Mouse (Mus musculus) frontal cortex, postnatal 36 days (tissue): ENCODE results near the gene C1qa.

Source experiments
- DNase-seq, 2 experiments: peaks; one replicate each; pipeline ENCODE4 v3.0.0; 2022; ENCODE audit warnings: low spot score in 2 of 2

C1qa gene

GRCm38 (mm10) chr4:136904767-136905539 lies 6.3 kb upstream of the C1qa start:
- DNase-seq = no peak

DNA sequence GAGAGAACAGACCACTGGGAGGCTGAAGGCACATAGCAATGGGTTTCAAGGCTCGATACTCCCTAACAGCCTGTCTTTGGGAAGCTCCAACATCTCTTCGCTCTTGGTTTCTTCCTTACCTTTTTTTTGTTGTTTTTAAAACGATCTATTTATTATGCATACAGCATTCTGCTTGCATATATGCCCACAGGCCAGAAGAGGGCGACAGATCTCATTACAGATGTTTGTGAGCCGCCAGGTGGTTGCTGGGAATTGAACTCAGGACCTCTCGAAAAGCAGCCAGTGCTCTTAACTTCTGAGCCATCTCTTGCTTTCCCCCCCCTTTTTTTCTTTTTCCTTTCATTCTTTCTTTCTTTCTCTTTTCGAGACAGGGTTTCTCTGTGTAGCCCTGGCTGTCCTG lies 551 bp upstream of the C1qa start:
- no peak for DNase-seq

DNA sequence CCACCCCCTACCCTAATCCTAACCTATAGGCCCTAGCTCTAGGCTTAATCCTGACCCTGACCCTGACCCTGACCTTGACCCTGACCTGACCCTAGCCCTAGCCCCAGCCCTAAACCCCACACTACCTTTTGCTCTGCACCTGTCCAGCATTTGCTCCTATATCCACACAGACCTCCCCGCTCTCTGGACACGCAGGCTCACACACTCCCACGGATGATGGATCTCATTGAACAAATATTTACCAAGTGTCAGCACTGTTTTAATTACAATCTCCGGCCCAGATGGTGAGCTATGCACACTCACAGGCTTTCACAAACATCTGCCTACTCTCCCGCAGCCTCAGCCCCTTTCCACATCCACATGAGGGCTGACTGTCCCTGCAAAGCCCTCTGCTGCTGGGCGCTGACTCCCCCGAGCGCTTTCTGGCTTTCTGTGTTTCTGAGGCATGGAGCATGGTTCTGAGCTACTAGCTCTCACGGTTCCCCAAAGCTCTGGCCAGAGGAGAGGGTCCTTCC lies 462 bp downstream of the C1qa start:
- no peak for DNase-seq

- DNase-seq = no peak
These were observed 2.1 kb downstream of the C1qa start for GRCm38 (mm10) chr4:136896461-136896860.

DNA sequence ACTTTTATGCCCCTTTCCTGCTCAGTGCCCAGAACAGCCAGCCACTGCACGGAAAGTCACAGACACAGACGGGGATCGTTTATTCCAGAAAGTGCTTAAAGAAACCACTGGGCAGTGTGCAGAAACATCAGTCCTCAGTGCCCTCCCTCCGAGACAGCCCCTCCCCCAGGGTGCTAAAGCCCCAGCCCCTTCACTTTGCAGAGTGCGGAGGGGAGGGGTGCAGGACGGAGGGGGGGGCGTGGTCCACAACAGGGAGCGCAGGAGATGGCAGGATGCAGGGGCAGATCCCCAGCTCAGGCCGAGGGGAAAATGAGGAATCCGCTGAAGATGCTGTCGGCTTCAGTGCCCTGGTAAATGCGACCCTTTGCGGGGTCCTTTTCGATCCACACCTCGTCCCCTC lies 2.7 kb downstream of the C1qa start:
- no peak for DNase-seq

DNA sequence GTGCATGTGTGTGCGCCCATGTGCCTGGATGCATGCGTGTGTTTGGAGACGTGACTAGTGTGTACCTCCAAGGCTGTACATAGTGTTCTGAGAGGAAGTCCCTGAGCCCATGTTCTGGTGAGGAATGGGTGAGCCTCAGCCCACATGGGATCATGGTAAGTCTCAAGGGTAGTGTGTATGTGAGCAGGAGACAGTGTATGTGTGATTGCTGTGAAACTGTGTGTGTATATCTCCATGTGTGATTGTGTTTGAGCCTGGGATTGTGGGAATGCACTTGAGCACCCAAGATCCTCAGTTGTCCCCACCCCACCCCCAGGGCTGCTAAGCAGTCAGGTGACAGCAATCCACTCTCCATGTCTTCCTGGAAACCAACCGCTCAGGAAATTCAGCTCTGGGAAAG lies 3.8 kb downstream of the C1qa start:
- DNase-seq = no peak

- peak; percentile 56 to 58 for DNase-seq
These were observed 4.7 kb downstream of the C1qa start for GRCm38 (mm10) chr4:136893691-136894543.

DNA sequence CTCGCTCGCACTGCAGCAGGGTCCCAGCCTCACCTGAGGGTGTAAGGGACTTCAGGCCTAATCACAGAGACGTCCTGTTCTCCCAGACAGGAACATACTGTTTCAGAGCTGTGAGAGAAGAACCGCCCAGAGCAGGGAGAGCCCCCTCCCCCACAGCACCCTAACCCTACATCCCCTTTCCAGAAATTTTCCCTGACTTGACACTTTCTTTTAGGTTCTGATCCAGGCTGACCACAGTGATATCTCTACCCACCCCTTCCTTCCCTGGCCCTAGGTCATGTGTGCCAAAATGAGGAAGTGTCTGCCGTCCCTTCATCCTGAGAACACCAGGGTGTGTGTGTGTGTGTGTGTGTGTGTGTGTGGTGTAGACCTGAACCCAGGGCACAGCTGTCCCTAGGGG lies 5.8 kb downstream of the C1qa start, which contains the start of gene C1qc:
Gene C1qc (minus strand): TSS at position 255 of the 400 bp plus-strand sequence.
- no peak for DNase-seq

GRCm38 (mm10) chr4:136892371-136892770 lies 6.2 kb downstream of the C1qa start:
- no peak for DNase-seq

GRCm38 (mm10) chr4:136891115-136891514 lies 7.5 kb downstream of the C1qa start:
- no peak for DNase-seq

DNA sequence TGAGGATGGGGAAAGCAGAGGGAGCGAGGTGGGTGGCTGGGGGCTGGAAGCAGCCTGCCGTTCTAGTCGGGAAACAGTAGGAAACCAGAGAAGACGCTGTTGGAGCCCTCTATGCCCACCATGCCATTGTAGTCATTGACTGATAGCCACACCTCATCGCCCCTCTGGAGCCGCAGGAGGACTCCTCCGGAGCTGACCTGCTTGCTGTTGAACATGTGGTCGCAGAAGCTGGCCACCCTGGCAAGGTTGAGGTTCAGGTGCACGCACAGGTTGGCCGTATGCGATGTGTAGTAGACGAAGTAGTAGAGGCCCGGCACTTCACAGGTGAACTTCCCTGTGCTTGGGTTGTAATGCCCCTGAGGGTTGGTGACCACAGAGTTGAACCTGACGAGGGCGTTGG lies 8.6 kb downstream of the C1qa start:
- DNase-seq = no peak

- DNase-seq = no peak
These were observed 10.9 kb downstream of the C1qa start for GRCm38 (mm10) chr4:136887714-136888113.

DNA sequence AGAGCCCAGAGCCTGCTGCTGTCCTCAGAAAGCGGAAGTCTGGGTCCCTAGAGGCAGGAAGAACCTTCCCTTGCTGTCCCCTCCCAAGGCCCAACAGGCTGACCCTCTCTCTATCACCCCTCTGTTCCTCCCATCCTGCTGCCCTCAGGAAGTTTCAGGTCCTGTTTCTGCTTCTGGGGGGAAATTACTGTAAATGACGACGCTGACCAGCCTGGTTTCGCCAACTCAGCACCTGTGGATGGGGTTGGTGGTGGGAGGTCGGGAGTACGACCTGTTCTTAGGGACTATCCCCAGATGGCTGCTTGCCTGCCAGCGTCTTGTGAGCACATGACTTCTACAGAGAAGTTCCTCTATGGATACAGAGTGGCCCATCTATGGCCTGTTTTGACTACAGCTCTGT lies 12.5 kb downstream of the C1qa start, which contains the start of gene C1qb:
Gene C1qb (minus strand): TSS at position 87 of the 400 bp plus-strand sequence.
- no peak for DNase-seq

DNA sequence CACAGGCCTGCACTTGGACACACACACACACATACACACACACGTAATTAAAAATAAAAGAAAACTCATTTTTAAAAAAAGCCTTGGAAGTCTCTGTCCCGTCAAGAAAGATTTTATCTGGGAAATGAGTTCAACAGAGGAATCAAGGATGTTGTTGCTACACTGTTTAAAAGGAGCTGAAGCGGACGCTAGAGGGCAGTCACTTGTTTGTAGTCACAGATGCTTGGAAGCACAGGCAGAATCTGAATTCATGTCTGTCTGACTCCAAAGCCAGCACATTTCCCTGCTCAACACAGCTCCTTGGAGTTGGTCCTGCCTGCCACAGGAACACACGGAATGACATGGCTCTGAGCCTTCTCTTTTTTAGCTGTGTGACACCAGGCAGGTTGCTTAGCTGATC lies 20.0 kb downstream of the C1qa start:
- peak in 1 of 2 experiments; percentile 28 for DNase-seq

- DNase-seq = no peak
These were observed 20.4 kb downstream of the C1qa start for GRCm38 (mm10) chr4:136878171-136878570.

GRCm38 (mm10) chr4:136876971-136877370 lies 21.6 kb downstream of the C1qa start:
- peak; percentile 44 to 51 for DNase-seq

DNA sequence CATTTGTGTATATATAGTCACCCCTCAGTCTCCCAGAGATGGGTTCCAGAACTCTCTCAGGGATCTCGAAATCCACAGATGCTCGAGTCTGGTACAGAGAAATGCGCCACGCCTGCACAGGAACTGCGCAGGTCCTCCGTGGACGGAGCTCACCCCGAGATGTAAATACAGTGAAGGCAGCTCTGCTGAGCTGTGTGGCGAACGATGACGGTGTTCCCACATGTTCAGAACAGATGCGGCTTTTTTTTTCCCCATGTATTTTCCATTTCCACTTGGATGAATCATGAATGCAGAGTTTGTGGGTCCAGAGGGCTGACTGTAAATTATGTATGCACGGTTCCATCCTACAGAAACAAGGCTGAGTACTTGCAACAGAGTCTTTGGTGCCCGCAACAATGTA lies 23.6 kb downstream of the C1qa start:
- DNase-seq = peak; percentile 29 to 32

DNA sequence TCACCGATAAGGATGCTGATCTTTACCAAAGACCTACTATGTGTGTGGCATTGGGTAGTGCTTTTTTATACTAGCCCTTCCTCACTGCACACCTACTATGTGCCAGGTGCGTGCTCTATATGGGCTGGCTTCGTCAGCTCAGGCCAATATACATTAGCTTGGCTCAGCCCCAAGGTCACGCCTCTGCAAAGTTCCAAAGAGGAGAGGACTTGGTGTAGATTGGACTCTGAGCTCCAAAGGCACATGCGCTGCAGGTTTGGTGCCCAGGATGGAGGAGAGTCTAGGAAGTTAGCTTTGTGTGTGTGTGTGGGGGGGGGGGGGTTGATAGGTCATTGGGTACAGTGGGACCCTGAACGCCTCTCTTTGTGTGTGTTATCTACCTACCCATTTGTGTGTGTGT lies 30.2 kb downstream of the C1qa start:
- no peak for DNase-seq

- no peak for DNase-seq
These were observed 30.8 kb downstream of the C1qa start for GRCm38 (mm10) chr4:136867690-136868345.

- no peak for DNase-seq
These were observed 33.1 kb downstream of the C1qa start for GRCm38 (mm10) chr4:136865531-136865930.

GRCm38 (mm10) chr4:136864751-136865470 lies 33.7 kb downstream of the C1qa start:
- DNase-seq = no peak
